Mouse (Mus musculus) heart, adult 2 months (tissue): ENCODE results near the gene Larp6.

Source experiments
- CTCF ChIP-seq: fragments of 200-600 bp; IDR thresholded peaks from 2 replicates; pipeline ENCODE4 v1.8.1; 2022; ENCODE audit warnings: antibody characterized with exemption, mild to moderate bottlenecking, moderate library complexity
- EP300 ChIP-seq: fragments of 200-500 bp; IDR thresholded peaks from 2 replicates; pipeline ENCODE4 v1.6.1; 2011; ENCODE audit warnings: low read depth, low read length, control low read depth; ENCODE audit not compliant: insufficient read depth
- POLR2A ChIP-seq: fragments of 200-500 bp; IDR thresholded peaks from 2 replicates; pipeline ENCODE4 v1.6.1; 2011; ENCODE audit warnings: mild to moderate bottlenecking, low read depth, low read length, control low read depth; ENCODE audit not compliant: insufficient read depth

DNA sequence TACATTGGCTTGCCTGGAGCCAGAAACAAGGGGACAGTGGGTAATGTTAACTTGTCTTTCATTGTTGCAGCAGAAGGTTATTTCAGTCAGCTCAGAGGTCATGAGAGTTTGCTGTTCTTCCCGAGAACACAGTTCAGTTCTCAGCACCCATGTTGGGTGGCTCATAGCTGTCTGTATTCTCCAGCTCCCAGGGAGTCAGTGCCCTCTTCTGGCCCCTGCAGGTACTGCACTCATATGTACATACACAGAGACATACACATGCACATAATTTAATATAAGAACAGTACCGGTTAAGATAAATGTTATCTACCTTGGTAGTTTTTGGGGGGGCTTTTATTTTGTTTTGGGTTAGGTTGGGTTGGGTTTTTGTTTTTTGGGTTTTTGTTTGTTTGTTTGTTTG, 36.3 kb downstream of the Larp6 start:
- TF ChIP-seq POLR2A (no peak), CTCF (peak; percentile 52), EP300 (no peak)
